Mouse (Mus musculus): ENCODE measurements at regions not wholly inside any gene's neighbourhood (a gene's known extent, or its start where the extent isn't known, plus 50 kb on each side); places are given as distances from the start of the nearest gene placed in this dataset.

DNA sequence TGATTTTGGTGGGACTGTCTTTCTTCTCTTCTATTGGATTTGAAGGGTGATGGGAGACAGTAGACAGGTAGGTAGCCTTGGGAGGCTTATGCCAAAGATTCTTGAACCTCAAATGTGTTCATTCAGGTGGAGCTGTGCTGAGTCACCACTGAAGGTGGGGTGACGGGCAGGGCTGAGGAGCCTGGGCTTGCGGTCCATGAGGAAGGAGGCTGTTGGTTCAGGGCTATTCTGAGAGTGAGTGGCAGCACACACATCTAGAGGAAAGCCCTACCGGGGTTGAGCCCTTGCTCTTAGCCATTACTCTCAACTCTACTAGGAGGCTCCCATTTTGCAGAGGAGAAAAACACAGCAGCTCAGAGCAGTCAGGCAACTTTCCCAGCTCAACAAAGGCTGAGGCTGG is 54.6 kb upstream of the Lrig1 start:
- TF ChIP-seq CTCF (IDR thresholded peaks at IDR 0.05; ENCODE audit: control insufficient read depth, insufficient read depth, low read length) (no peak), POLR2A (IDR thresholded peaks at IDR 0.05; ENCODE audit: borderline replicate concordance, control insufficient read depth, low read depth, low read length) (no peak)

All from bone marrow, adult 2 months (tissue).